Mouse (Mus musculus) lung, postnatal 10 days (tissue): ENCODE data around the gene Actl6a.
"Not testable (repeated sequence)": the region's sequence is repeated elsewhere in the genome, so short reads cannot be mapped to it uniquely, and the experiment has no call there.

ENCODE experiments used
- DNase-seq: peaks from one replicate; pipeline ENCODE4 v3.0.0; 2021

Actl6a gene

GRCm38 (mm10) chr3:32705647-32706348 lies at the start of gene Actl6a:
Gene Actl6a (plus strand): TSS chr3:32706298.
- not testable (repeated sequence) for DNase-seq

GRCm38 (mm10) chr3:32656398-32656994 lies 49.6 kb upstream of the Actl6a start:
- DNase-seq, result no peak

- no peak for DNase-seq
These were observed 47.7 kb upstream of the Actl6a start for GRCm38 (mm10) chr3:32658401-32658800.

GRCm38 (mm10) chr3:32658821-32659220 lies 47.3 kb upstream of the Actl6a start:
- no peak for DNase-seq

GRCm38 (mm10) chr3:32659506-32659905 lies 46.6 kb upstream of the Actl6a start:
- no peak for DNase-seq

GRCm38 (mm10) chr3:32660276-32660675 lies 45.8 kb upstream of the Actl6a start:
- DNase-seq, result no peak

GRCm38 (mm10) chr3:32660831-32661555 lies 45.1 kb upstream of the Actl6a start:
- DNase-seq, result no peak

GRCm38 (mm10) chr3:32661556-32661930 lies 44.6 kb upstream of the Actl6a start:
- no peak for DNase-seq

- DNase-seq, result no peak
These were observed 37.7 kb upstream of the Actl6a start for GRCm38 (mm10) chr3:32668256-32668959.

GRCm38 (mm10) chr3:32669211-32669610 lies 36.9 kb upstream of the Actl6a start:
- peak; percentile 75 for DNase-seq

- no peak for DNase-seq
These were observed 35.9 kb upstream of the Actl6a start for GRCm38 (mm10) chr3:32670196-32670595.

- DNase-seq, result no peak
These were observed 32.9 kb upstream of the Actl6a start for GRCm38 (mm10) chr3:32673151-32673550.

GRCm38 (mm10) chr3:32676393-32676792 lies 29.7 kb upstream of the Actl6a start:
- no peak for DNase-seq

GRCm38 (mm10) chr3:32682910-32683531 lies 23.1 kb upstream of the Actl6a start:
- no peak for DNase-seq

GRCm38 (mm10) chr3:32684631-32685030 lies 21.5 kb upstream of the Actl6a start:
- no peak for DNase-seq

GRCm38 (mm10) chr3:32686537-32686936 lies 19.6 kb upstream of the Actl6a start:
- DNase-seq, result no peak

- DNase-seq, result no peak
These were observed 18.9 kb upstream of the Actl6a start for GRCm38 (mm10) chr3:32687156-32687555.

GRCm38 (mm10) chr3:32689567-32689999 lies 16.5 kb upstream of the Actl6a start:
- no peak for DNase-seq

GRCm38 (mm10) chr3:32690008-32690407 lies 16.1 kb upstream of the Actl6a start:
- no peak for DNase-seq

GRCm38 (mm10) chr3:32690901-32691300 lies 15.2 kb upstream of the Actl6a start:
- DNase-seq, result no peak

GRCm38 (mm10) chr3:32691841-32692240 lies 14.3 kb upstream of the Actl6a start:
- DNase-seq, result no peak

- no peak for DNase-seq
These were observed 11.9 kb upstream of the Actl6a start for GRCm38 (mm10) chr3:32694211-32694610.
